Mouse (Mus musculus) cerebellum, adult 2 months (tissue): ENCODE data around the gene Olfr1025-ps1.

Source experiments
- CTCF ChIP-seq: fragments of 200-500 bp; IDR thresholded peaks from 2 replicates; pipeline ENCODE4 v1.5.1; 2011; ENCODE audit warnings: low read depth, mild to moderate bottlenecking, control low read depth, low read length, moderate library complexity, borderline replicate concordance; ENCODE audit not compliant: insufficient read depth
- POLR2A ChIP-seq: fragments of 200-500 bp; IDR thresholded peaks from 2 replicates; pipeline ENCODE4 v1.6.1; 2011; ENCODE audit warnings: low read length, control low read depth, borderline replicate concordance; ENCODE audit not compliant: insufficient read depth

DNA sequence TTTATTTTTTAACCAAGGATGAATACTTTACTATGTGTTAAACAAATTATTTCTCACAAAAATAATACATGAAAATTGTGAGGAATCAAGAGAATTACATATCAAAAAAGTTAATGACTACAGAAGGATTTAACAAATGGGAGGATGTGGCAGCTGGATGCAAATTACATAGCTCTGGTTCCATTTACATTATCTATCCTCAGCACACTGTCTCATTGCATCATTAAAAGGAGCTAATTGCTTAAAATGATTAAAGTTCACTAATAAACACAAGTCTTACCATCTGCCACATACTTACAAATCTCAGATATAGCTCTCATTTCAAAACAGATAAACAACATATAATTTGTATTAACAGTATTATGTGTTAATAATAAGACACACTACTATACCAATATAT, 1.8 kb upstream of the Olfr1025-ps1 start:
- no peak for TF ChIP-seq CTCF
- TF ChIP-seq POLR2A = no peak
